Mouse (Mus musculus) MEL-GATA-1-ER (cell line): ENCODE measurements around the gene Tas2r143.

Experiments
- DNase-seq: peaks from one replicate; pipeline ENCODE4 v3.0.0-alpha.2; 2012; ENCODE audit warnings: low read depth; ENCODE audit errors: extremely low read depth

Gene Tas2r143

DNA sequence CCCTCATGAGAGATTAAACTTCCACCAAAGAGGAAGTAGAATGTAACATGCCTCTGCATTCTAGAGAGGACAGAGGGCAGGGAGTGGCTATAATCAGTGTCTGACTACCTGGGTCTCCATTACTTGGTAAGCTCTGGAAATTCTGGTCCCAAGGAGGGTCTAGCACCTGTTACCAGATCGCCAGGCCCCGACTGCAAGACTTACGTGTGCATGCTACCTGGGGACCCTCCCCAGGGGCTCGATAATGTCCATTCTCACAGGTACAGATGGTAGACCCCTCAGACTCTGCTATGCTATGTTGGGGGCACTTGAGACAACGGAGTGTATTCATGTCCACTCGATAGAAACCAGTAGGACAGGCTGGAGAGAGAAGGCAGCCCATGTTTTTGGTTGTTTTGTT lies 34.8 kb upstream of the Tas2r143 start:
- no peak for DNase-seq

DNA sequence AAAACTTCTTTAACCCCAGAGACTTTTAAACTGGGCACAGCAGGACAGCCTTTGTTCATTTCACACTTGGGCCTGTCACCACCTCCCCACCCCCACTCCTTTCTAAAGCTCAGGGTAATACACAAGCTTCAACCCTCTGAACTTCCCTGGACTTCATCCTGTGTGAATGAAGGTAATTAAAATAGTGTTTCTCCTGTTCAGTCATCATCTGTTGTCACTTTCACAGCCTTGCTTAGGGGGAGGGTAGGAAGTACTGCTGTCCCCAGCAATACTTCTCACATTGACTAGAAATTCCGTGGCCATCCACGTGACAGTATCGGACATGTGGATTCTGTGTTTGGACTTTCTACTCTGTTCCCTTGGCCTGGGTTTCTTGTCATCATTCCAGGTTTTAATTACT lies 30.2 kb upstream of the Tas2r143 start:
- DNase-seq, result no peak

DNA sequence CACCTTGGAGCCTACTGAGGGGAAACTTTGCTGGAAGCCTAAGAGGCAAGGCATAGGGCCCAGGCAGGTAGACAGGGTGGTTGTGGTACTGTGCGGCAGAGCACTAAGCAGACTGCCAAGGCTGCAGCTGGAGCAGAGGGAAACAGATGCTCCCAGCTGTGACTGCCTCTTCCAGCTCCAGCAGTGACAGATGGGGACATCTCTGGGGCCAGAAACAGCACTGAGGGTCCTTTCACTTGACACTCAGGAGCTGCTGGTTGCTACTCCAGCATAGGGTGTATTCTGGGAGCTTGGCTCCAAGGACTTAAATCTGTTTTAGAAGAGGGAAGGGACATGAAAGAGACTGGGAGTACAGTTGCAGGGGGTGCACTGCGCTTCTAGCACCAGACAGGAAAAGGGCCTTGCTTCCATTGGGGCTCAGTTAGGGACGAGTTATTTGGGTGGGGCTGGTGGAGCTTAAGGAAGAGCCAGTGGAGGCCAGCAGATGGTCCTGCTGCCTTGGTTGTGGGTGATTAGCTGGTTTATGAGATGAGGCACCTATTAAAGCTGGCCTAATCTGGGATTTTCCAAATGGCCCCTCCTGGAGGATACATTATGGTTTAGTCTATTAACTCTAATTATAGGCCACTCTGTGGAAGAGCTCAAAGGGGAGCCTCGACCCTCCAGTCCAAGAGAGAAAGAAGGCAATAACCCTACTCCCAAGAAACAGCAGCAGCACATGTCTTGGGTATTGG lies 29.2 kb upstream of the Tas2r143 start:
- DNase-seq, result no peak

DNA sequence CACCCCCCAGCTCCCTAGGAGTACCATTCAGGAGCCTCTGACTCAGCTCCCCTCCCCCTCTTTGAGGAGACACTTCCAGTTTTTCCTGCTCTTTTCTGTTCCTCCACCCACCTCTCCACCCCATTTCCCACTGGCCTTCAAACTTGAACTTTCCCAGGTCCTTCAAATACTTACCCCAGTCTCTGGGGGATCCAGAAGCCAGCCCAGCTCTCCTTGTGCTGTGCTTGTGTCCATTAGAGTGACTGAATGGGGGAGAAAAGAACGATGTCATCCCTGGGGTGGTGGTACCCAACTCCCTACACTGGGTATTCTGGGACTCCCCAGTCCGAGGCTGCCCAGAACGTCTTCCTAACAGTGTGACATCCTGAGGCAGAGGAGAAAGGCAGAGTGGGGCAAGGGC lies 28.0 kb upstream of the Tas2r143 start:
- no peak for DNase-seq

DNA sequence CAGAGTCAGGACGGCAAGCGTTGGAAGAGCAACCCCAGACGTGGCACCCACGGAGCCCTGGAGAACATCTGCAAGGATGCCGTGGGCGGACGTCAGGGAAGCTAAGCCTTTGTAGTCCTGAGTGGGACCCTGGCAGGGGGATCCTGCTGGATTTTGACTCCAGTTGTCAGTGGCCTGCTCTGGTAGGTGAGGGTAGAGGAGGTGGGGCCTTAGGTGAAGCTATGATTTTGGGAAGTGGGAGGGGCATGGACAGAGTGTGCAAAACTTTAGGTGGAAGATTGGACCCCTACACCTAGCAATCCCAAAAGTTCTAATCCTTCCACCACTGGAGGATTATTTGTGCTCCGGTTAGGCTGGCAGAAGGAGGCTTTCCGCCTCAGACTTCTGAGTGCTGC lies 27.6 kb upstream of the Tas2r143 start:
- DNase-seq, result no peak

DNA sequence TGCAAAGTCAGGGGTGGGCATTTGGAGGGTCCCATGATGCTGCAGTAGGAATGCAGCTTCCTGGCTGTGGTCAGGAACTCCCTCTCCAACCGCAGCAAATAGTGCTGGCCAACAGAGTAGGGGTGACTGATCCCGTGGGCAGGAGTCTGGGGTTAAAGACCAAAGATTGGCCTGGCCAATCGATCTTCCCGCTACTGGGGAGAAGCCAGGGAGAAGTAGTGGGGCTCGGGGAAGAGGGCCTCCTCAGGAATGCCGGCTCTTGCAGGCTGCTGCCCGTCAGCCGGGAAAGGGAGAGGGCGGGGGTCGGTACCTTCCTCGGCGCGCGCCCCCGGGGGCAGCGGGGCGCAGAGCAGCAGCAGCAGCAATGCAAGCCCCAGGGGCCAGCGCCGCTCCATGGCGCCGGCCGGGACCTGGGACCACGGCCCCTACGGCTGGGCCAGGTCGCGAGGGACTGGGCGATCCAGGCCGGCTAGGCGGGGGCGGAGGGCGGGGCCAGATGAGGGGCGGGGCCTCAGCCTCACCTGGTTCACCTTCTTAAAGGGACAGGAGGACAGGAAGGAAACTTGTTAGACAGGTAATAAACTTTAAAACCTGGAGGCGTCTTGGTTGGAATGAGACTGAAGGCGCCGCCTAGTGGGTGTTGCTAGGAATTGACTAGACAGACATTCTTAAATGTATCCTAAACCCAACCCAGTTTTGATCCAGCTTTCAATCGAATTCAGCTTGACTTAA lies 27.1 kb upstream of the Tas2r143 start, which contains the start of gene Epha1:
Epha1 (minus strand) TSS at position 453 of the 732 bp plus-strand sequence.
- DNase-seq, result no peak

DNA sequence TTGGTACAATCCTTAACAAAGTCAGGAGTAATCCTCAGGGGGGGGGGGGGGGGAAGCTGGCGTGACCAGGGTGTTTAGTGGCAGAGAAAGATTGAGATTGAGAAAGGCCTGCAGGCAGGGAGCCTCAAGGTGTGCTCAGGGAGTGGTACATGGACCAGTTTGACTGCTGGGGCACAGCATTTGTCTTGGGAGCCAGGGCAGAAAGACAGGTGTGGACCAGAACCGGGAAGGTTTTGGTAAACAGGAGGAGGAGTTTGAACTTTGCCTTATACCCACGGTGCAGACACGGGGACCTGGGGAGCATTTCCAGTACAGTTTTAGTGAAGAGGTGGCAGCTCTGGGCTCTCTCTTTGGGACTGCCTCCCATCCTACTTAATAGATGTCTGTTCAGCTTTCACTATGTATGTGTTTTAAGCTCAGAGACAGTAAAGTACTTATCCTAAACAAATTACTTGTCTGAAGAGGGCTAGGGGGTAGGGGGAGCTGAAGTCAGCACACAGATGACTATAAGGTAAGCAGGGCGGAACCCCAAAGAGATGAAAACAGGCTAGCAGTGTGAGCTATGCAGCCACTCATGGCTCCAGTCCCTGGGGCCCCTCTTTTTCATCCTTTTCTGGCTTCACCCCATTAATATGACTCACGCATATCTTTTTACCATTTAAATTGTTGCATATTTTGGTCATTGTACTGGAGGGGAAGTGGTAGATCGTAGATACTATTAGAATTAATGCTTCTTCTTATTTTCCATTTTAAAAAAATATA lies 26.2 kb upstream of the Tas2r143 start:
- DNase-seq, result no peak

DNA sequence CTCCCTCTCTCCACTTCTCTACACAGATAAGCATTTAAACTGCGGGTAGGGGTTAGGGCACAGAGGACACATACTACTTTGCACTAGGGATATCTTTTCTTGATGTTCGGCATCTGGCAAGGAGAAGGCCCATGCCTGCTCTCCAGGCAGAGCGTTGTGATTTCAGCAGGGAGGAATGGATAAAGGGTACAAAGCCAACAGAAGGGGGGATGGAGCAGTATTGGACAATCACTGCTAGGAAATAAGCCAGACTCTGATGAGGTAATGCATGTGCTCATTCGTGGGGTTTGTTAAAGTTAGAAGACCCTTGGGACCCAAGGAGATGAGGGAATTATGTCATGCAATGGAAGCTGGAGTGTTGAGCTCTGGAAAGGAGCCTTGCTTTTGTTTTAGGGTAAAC lies 25.3 kb upstream of the Tas2r143 start:
- DNase-seq, result no peak

DNA sequence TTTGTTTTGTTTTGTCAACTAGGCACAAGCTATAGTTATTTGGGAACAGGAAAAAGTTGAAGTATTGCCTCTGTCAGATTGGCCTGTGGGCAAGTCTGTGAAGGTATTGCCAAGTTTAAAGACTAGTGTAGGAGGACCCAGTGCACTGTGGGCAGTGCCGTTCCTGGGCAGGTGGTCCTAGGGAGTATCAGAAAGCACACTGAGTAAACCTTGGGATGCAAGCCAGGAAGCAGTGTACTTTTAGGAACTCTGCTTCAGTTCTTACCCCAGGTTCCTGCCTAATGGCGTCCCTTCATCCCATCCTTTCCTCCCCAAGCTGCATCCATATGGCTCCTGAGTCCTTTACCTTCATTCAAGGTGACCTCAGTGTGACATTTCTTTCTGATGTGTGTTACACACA lies 24.9 kb upstream of the Tas2r143 start:
- no peak for DNase-seq

DNA sequence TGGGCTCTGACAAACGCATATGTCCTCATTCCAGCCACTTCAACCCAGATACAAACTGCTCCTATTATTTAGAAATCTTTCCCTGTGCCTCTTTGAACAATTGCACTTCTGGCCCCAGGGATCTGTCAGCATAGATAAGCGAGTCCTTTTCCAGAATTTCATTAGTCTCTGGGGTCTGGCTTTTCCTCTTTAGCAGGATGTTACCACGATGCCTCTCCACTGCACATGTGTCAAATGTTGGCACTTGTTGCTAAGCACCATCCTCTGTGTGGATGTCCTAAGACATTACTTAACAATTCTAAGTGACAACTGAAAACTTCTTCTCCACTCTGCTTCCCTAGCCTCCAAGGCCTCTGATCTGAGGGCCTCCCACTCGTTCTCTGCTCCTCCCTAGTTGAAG lies 24.0 kb upstream of the Tas2r143 start:
- no peak for DNase-seq

DNA sequence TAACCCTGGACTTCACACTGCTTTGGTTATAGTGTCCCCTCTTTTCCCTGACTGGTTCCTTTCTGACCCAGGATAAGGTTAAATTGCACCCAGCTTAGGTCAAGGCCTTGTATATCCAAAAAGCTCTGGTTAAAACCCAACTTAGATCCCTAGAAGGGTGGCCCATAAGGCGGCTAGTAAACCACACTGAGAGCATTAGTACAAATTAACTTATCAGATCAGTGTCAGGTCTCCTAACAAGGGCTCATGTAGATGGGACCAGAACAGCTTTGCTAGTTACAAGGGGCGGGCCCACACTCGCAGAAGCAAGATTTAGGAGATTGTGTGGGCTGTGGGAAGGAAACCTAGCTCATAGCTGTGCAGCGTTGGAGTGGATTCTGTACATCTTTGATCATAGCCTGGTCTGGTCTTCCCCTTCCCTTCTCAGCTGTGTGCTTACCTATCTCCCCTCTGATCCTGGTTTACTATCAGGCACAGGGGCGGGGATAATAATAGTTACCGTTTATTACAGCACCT lies 23.5 kb upstream of the Tas2r143 start:
- no peak for DNase-seq

DNA sequence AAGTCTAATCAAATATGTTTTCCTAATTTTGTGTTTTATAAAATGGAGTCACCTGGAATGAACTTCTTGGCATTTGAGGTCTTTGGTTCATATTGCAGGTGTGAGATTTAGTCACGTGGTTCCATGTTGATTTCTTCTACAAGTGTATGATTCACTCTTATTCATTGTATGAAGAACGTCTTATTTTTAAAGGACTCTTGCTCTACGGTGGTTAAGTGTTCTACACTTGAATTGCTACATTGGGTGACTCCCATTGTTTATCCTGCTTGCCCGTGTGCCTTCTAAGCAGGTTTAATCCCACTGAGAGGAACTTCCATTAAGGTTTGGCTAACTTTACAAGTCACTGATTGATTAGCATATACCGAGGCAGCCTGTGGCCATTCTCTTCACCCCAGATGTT lies 22.8 kb upstream of the Tas2r143 start:
- no peak for DNase-seq

DNA sequence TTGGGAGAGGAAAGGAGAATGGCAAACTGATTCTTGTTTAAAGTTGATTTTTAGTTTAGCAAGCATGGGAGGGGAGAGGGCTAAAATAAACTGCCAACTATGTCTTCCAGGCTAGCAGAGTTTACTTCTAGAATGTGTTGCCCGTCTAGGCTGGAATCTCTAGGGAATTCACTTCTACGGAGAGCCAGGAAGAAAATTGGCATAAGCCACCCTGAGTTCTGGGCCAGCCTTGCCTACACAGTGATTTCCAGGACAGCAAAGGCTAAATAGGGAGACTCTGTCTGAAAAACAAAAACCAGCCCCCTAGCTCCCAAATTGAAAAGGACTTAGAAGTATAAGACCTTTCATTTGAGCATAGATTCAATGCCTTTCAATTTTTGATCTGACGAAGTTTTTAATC lies 20.5 kb upstream of the Tas2r143 start:
- no peak for DNase-seq

DNA sequence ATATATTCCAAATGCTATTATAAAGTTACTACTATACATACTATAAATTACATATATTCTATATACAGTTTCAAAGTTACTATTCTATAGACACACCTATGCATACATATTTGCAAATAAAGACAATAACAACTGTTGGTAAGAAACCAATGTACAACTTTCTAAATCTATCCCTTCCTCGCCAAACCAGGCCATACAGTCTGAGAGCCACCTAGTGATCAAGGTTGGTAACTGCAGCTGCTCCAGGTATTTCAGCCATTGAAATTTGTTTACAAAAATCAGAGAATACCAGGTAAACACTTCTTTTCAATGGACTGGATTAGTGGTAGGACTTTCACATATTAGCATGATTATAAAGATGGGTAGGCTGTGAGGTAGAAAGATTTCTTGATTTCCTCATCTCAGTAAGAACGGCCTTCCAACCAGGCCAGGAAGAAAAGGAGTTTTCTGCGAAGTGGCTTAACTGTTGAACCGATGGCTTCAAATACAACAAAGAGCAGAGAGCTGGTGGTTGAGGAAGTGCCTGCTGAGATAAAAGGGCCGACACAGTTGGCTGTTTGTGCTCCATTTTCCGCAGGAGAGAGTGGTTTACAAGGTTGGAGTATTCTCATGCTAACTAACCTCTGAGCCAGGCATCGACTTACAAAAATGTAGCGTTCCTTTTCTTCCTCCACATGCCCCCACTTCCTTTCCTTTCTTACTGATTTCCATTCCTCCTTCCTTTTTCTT lies 19.5 kb upstream of the Tas2r143 start:
- DNase-seq, result peak; percentile 16

DNA sequence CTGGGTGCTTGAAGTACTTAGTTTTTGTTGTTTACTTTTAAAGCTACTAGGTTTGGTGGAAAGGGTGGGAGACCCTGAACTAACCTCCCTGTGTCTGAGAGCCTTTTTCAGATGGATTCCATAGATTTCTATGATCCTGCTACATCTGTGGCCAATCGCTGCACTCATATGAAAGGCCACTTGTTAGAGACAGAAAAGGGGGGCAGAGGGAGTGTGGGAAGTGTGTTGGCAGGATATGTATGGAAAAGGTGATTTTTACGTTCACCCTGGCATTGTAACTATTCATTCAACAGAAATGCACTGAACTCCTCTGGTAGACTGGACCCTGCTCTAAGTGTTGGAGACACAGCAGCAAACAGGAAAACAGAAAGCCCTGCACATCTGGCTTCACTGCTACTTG lies 18.8 kb upstream of the Tas2r143 start:
- no peak for DNase-seq

DNA sequence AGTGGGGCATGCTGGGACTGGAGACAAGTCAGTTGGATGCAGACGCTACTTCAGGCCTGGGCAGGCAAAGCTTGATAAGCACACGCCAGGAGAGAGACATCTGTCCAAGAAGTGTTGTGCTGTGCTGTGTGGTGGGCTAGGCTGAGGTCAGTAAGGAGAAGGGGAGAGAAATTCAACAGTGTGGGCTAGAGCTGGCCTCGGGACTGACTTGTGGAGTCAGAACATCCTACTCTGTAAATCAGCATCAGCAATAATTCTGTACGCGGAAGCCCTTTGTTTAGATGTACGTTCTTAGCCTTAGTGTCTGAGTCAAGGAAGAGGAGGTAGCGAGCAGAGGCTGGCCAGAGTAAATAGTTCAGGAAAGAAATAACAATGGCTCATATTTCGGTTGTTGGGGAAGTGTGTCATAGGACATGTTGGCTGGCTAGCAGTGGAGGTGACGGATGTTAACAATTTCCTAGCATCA lies 18.1 kb upstream of the Tas2r143 start:
- DNase-seq, result no peak

DNA sequence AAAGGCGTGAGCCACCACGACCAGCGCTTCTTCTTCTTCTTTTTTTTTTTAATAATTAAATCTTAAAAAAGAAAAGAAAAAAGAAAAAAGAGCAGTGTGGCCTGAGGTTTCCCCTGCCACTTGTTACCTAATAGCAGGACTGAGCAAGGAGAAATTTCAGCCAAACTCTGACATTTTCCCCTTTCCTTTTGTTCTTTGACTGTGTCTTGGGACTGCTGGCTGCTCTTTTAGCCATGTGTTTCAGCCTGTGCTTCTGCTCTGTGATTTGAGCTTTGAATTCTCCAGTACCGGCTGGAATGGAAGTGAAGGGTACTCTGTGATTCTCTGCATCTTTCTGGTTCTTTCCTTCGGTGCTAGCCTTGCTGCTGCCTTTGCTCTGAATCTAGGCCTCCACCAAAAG lies 16.7 kb upstream of the Tas2r143 start:
- no peak for DNase-seq

DNA sequence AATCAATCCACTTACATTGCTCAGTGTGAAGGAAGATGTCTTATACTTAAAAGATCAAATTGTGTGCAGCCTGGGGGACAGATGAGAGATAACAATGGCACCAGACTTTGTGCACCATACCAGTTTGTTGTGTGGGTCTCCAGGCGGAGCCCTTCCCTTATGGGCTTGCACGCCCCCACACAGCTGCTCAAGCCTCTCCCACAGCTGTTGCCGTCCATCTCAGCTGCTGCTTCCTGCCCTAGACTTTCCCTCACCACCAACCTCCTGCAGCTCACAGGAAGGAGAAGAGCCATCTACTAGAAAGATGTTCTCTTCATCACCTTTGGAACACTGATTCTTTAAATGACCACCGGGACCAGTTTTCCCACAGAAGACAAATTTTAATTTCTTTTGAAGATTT lies 14.4 kb upstream of the Tas2r143 start:
- DNase-seq, result no peak

DNA sequence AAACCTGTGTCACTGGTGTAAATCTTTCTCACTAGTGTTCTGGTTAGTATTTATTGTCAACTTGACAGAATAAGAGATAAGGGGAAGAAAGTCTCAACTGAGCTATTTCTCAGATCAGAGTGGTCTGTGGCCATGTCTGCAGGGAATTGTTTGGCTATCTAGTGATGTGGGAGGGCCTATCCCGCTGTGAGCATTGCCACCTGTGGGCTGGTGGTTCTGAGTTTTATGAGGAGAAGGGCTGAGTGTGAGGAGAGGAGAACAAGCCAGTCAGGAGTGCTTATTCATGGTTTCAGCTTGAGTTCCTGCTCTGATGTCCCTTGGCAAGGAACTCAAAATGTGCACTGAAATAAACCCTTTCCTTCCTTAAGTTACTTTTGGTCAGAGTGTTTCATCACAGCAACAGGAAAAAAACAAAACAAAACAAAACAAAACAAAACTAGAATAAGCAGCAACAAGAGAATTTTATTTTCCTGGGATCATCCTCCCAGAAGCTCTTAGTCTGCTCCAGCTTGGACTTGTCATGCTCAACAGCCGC lies 8.2 kb upstream of the Tas2r143 start:
- DNase-seq, result no peak

DNA sequence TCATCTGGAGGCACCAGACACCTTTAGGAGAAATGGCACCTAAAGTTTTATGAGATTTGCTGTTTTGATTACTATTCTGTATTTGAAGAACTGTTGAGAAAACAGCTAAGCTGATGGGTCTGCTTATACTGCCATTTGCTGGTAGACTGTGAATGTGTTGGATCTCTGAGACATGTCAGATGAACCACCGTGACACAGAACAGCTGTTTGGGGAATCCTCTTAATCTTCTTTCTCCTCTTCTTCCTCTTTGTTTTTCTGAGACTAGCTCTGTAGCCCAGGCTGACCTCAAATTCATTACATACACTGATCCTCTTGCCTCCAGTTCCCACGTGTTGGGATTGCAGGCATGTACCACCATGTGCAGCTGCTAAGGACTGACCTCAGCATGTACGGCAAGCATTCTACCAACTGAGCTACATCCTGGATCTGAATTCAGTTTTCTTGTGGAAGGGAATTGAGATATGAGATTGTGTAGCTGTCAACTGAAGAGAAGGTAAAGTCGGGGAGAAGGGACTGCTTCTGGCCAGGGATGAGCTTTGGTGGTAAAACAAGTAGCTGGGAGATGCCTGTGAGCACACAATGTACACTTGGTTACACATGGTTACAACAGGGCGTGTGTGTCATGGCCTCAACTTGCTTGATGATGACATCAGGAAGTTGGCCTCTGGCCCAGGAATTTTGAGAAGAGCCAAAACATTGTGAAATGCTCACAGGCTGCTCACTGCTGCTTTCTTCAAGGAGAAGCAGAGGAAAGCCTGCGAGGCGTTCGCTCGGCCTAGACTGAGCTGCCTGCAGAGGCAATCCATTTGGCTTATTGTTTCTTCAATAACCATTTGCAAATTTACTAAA lies 3.9 kb upstream of the Tas2r143 start:
- no peak for DNase-seq
